Mouse (Mus musculus): ENCODE measurements around the gene Trim24. TPM values are rescaled to one million over a fixed set of nuclear protein-coding genes. Genes with fewer than 3 reads are reported as not detected.
A peak's percentile ranks its signal among the peaks of the same experiment; 100 is the strongest.

Trim24 gene
- total and polyA plus RNA-seq, 3 experiments = 11.4 to 19.2 TPM; not detected in 1

- H3K4me3 ChIP-seq (ENCODE audit: control insufficient read depth in 1 of 2, insufficient read depth in 1 of 2, low read depth in 2 of 2, low read length in 2 of 2) = no peak overlapping the region
- no peaks in the 10 kb centered on the region for H3K27me3 ChIP-seq (ENCODE audit: control insufficient read depth in 1 of 2, insufficient read depth in 2 of 2, low read length in 2 of 2)
- H3K79me2 ChIP-seq (ENCODE audit: control insufficient read depth, insufficient read depth, low read length, poor library complexity) = peaks cover 16% of the 10 kb centered on the region
- H3K4me1 ChIP-seq (ENCODE audit: control insufficient read depth in 1 of 2, insufficient read depth in 2 of 2, low read length in 2 of 2) = no peaks in the 10 kb centered on the region; a peak in 1 of 4 replicates
- H3K27ac ChIP-seq (ENCODE audit: control insufficient read depth, low read depth, low read length) = no peak overlapping the region
- no peak overlapping the region for H3K9ac ChIP-seq (ENCODE audit: control insufficient read depth, low read depth, low read length, poor library complexity, severe bottlenecking)
- H3K36me3 ChIP-seq (ENCODE audit: control insufficient read depth in 1 of 2, insufficient read depth in 2 of 2, low read length in 2 of 2) = peaks cover 0 to 5% of the 10 kb centered on the region in 2 experiments; a peak in 2 of 4 replicates
- TF ChIP-seq TCF12 (IDR thresholded peaks at IDR 0.05; ENCODE audit: low read depth, low read length) (peak; percentile 14; the same call in 1 of the 2 replicates), GATA1 (IDR thresholded peaks at IDR 0.05; ENCODE audit: low read depth, low read length) (0 out of 2 replicates have a peak, but pooled peaks have one; percentile 25), TBP (IDR thresholded peaks at IDR 0.05; ENCODE audit: low read depth, low read length) (no peak), ELF1 (IDR thresholded peaks at IDR 0.05; ENCODE audit: low read depth, low read length) (no peak), EP300 (IDR thresholded peaks at IDR 0.05; ENCODE audit: low read depth in 1 of 2, low read length in 2 of 2) (peak; percentile 18 to 28; a peak in 3 of 4 replicates)
- no peaks in the 10 kb centered on the region; the same call in 1 of the 2 replicates for H3K9me3 ChIP-seq (replicated peaks; ENCODE audit: insufficient read depth, low read length)
- peak; percentile 23 for DNase-seq (ENCODE audit: low read depth, low spot score)
Observed at GRCm38 (mm10) chr6:37893586-37893985, 23.0 kb downstream of the Trim24 start.

GRCm38 (mm10) chr6:37895646-37896435, 25.2 kb downstream of the Trim24 start:
- Histone ChIP-seq H3K27ac (ENCODE audit: control insufficient read depth, low read depth, low read length) (no peak overlapping the region), H3K4me1 (ENCODE audit: control insufficient read depth in 1 of 2, insufficient read depth in 2 of 2, low read length in 2 of 2) (no peaks in the 10 kb centered on the region; a peak in 1 of 4 replicates), H3K79me2 (ENCODE audit: control insufficient read depth, insufficient read depth, low read length, poor library complexity) (peaks cover 16% of the 10 kb centered on the region), H3K36me3 (ENCODE audit: control insufficient read depth in 1 of 2, insufficient read depth in 2 of 2, low read length in 2 of 2) (peaks cover 0 to 8% of the 10 kb centered on the region in 2 experiments; a peak in 2 of 4 replicates), H3K4me3 (ENCODE audit: control insufficient read depth in 1 of 2, insufficient read depth in 1 of 2, low read depth in 2 of 2, low read length in 2 of 2) (no peak overlapping the region), H3K9me3 (replicated peaks; ENCODE audit: insufficient read depth, low read length) (no peaks in the 10 kb centered on the region; the same call in 1 of the 2 replicates), H3K27me3 (ENCODE audit: control insufficient read depth in 1 of 2, insufficient read depth in 2 of 2, low read length in 2 of 2) (no peaks in the 10 kb centered on the region), H3K9ac (ENCODE audit: control insufficient read depth, low read depth, low read length, poor library complexity, severe bottlenecking) (no peak overlapping the region)
- TF ChIP-seq TAL1 (IDR thresholded peaks at IDR 0.05; ENCODE audit: low read length) (no peak), MAX (IDR thresholded peaks at IDR 0.05; ENCODE audit: low read length) (no peak), JUND (IDR thresholded peaks at IDR 0.05; ENCODE audit: low read depth, low read length) (no peak), MEF2A (IDR thresholded peaks at IDR 0.05; ENCODE audit: extremely low read depth, insufficient replicate concordance, low read depth, low read length, poor library complexity, severe bottlenecking) (no peak), E2F4 (IDR thresholded peaks at IDR 0.05; ENCODE audit: borderline replicate concordance, low read depth, low read length) (no peak), EP300 (IDR thresholded peaks at IDR 0.05; ENCODE audit: low read depth in 1 of 2, low read length in 2 of 2) (no peak), NRF1 (IDR thresholded peaks at IDR 0.05; ENCODE audit: insufficient read depth, low read depth, low read length, poor library complexity, severe bottlenecking) (no peak), SIN3A (IDR thresholded peaks at IDR 0.05; ENCODE audit: low read length) (no peak)
- peak; percentile 81 for DNase-seq (ENCODE audit: low read depth, low spot score)

All from MEL (cell line).